Mouse (Mus musculus): ENCODE results near the gene Wrnip1.

GRCm38 (mm10) chr13:32851967-32852366 lies 50.1 kb downstream of the Wrnip1 start:
- peak; percentile 81 for TF ChIP-seq CTCF (IDR thresholded peaks at IDR 0.05; ENCODE audit: low read depth)
- TF ChIP-seq EP300 (IDR thresholded peaks at IDR 0.05; ENCODE audit: low read depth): no peak
